Mouse (Mus musculus) heart, postnatal 25 days (tissue): ENCODE measurements around the gene Dthd1. TPM values are rescaled to one million over a fixed set of nuclear protein-coding genes. Genes with fewer than 3 reads are reported as not detected.

Source experiments
- DNase-seq: peaks from one replicate; pipeline ENCODE4 v3.0.0; 2022; ENCODE audit warnings: low spot score
- intact Hi-C: fragments of 180-260 bp; cut with DNase I; formaldehyde crosslinking; loops from one replicate; pipeline ENCODE4 v1.15.1; 2025
- total RNA-seq, 2 experiments: library from RNA; stranded (reverse); gene quantifications; 2 replicates each; pipeline ENCODE4 v1.2.3; 2021

The Dthd1 gene
- total RNA-seq, result not detected

- DNase-seq, result no peak
- intact Hi-C loops, result no loop called here
Observed at GRCm38 (mm10) chr5:62813402-62814071, at the start of gene Dthd1. TSS of gene Dthd1 (plus strand) at chr5:62813823.

- intact Hi-C loops, result no loop called here
- no peak for DNase-seq
Observed at GRCm38 (mm10) chr5:62764161-62764560, 49.5 kb upstream of the Dthd1 start.

DNA sequence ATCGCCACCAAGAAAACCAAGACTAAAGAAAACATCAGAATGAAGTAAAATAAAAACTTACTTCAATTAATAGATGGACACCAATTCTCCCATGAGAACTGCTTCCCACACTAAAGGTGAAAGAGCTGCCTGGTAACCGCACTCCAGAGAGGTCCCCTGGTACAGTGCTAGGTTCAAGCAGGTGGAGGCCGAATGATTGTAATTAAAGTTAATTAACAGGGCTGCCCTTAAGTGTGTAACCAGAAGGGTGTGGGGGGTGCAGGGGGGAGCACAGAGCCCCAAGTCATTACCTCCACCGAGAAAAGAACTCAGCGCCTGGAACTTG, 48.2 kb upstream of the Dthd1 start:
- intact Hi-C loops, result no loop called here
- no peak for DNase-seq

DNA sequence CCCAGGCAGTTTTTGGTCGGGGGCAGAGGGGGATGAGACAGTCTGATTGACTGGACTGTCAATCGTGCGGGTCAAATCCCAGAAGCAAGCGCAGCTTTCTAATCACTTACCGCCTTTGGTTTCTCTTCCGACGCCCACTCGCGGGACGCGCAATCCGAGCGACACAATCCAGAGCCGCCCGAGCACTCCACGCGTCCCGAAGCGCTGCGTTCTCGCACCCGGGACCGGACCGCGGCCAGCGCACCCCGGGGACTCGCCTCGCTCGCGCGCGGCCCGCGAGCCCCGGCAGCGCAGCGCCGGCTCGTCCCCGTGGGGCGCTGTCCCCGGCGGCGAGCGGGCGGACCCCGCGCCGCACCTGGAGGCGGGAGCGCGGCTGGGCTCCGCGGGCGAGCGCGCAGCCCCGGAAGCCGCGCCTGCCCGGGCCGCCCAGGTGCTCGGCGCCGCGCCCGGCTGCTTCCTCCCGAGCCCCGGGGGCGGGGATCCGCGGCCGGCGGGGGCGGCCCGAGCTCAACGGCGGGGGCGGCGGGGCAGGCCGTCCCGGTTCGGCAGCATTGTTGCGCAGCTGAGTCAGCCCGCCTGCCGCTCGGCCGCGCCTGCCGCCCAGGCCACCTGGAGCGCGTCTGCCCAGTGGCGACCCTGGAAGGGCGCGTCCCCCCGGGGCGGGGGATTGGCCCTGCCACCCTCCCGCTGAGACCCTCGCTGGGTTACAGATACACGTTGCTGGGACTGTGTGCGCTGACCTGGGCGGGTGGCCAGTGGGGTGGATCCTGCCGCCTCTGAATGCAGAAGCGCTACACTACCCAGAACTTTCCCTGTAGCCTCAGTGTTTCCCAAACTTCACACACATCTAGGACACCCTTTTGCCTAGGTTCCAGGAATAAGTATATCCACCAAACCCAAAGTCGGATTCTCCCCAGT, 47.6 kb upstream of the Dthd1 start, which contains the start of gene Arap2:
TSS of gene Arap2 (minus strand) at position 376 of the 918 bp plus-strand sequence.
- intact Hi-C loops, result no loop called here
- DNase-seq, result peak; percentile 52

DNA sequence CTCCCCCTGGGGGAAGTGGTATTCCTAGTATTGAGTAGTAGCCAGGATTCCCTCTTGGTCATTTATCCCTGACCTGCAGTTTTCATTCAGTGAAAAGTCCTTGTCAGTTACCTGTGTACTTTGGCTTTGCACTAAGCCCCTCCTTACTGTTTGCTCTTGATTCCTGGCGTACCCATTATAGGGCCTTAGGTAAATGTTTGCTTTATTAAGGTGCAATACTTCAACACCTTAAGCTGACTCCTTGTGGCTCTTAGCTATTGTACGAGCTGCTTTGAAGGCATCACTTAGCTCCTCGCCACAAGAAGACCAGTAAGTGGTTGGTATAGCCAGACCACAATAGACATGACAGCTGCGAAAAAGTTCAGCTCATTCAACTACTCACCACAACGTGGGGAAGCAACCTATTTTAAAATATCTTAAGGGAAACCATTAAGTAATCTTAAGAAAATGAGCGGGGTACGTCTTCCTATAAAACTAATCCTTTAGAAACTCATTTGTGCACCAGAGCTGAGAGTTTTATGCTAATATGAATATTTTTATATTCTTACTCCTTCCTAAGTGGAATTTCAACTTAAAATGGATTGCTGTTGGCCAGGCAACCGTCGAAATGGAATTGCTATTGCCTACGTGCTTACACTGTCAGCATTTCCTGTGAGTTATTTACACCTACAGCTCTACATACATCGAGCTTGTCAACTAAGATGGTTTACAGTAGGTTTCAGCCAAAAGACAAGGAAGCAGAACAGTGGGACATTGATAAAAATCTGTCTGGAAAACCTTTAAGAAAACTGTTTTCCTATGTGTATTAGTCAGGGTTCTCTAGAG, 41.6 kb upstream of the Dthd1 start:
- intact Hi-C loops, result no loop called here
- DNase-seq, result no peak

- intact Hi-C loops, result no loop called here
- DNase-seq, result no peak
Observed at GRCm38 (mm10) chr5:62777804-62778203, 35.8 kb upstream of the Dthd1 start.

DNA sequence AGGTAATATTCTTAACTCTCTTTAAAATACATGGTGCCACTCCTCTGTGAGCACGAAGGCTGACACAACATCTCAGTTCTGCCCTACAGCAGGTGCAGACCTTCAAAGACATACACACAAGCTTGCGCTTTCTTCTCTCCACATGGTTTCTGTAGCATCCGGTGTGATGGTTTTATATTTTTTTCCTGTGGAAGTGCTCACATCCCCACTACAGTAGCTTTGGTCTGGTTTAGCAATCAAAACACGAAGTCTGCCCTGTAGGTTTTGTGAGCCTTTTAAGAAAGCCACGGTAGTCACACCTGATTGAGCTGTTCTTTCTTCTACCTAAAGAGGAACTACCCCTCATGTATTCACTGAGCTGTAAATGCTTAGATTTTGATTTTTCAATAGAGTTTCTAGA, 34.9 kb upstream of the Dthd1 start:
- DNase-seq, result no peak

GRCm38 (mm10) chr5:62786809-62787208, 26.8 kb upstream of the Dthd1 start:
- intact Hi-C loops, result no loop called here
- no peak for DNase-seq

More for the DNA sequence above, 34.9 kb upstream of the Dthd1 start:
- intact Hi-C loops, result no loop called here

DNA sequence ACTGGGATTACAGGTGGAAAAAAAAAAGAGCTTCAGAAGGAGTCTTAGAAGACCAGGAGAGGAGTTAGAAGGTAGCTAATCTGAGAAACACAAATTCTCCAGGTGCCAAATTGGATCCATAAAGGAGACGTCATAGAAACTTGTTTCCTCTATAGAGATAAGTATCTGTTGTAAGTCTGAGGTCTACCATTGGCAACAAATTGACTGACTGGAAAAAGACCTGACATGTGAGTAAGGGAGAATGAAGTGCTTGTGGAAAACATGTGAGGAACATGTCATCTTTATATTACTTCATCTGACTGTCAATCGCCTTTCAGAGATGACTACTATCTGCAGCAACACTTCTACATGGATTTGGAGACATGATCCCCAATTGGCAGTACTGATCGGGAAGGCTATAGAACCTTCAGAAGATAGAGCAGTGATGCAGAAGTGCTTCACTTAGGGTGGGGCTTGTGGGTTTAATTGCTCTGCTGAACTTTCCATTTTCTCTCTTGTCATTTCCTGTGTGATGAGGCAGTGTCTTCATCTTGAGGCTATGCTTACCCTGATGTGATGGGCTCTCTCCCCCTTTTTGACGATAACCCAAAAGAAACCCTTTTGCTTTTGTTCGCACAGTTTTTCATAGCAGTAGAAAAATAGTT, 22.6 kb upstream of the Dthd1 start:
- intact Hi-C loops, result no loop called here
- DNase-seq, result no peak

DNA sequence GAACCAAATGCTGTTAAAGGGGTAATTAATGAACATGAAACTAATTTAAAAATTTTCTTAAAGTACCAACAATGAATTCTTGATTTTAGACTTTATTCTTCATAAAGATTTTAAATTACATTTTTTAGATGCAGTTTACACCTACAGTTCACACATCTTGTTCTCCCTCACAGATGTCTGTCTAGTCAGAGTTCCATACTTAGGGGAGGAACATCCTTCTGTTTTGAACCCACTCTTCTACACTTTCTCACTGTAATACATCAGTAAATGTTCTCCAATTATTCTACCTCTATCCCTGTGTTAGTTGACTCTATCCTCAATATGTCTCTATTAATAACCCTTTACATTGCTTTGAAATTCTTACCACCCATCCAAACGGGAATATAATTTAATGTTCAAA, 20.8 kb upstream of the Dthd1 start:
- intact Hi-C loops, result no loop called here
- DNase-seq, result no peak

DNA sequence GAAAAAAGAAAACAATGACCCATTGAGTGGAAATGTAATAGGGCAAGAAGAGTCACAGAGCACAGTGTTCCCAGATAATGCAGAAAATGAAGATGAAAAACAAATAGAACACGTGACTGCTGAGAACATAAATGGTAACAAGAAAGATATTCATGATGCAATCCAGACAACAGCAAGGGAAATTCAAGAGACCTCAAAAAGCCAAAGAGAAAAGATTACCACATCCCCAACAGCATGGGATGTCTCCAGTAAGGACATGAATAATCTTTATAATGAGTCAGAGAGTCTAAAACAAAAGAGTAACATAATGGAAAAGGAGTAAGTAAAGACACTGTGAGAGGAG, 420 bp downstream of the Dthd1 start:
- intact Hi-C loops, result no loop called here
- DNase-seq, result no peak

DNA sequence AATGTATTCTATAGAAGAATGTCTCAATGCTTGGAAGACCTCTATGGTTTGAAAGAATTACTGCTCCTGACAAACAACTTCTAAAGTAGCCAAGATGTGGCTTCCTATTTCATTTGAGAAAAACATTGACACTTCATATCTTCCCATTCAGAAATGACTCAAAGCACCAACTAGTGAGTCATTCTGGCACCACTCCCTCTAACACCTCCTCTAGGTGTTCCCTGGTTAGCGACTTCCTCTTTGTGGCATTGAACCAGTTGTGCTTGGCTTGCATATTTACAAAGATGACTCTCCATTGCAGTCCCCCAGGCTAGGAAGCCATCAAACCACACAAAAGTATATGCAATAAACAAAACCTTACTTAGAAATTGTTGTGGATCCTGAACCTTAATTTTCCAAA, 2.1 kb downstream of the Dthd1 start:
- no peak for DNase-seq
- intact Hi-C loops, result no loop called here

DNA sequence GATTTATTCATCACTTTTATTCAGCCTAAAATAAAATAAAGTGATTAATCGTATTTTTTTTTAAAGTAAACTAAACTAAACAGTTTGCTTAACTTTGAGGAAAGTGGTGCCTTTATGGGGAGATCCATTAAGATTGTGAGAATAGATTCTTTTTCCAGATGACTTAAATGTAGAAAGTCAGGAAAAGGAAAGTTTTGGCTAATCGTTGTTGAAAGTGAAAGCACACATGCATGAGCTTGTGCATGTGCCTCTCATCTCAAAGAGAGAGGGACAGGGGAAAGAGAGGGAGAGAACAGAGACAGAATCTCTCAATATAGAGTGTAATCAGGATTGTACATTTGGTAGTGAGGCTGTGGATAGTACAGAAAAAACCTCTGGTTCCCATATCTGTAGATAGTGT, 5.9 kb downstream of the Dthd1 start:
- no peak for DNase-seq
- intact Hi-C loops, result no loop called here

- DNase-seq, result no peak
- intact Hi-C loops, result no loop called here
Observed at GRCm38 (mm10) chr5:62820363-62821271, 7.0 kb downstream of the Dthd1 start.

DNA sequence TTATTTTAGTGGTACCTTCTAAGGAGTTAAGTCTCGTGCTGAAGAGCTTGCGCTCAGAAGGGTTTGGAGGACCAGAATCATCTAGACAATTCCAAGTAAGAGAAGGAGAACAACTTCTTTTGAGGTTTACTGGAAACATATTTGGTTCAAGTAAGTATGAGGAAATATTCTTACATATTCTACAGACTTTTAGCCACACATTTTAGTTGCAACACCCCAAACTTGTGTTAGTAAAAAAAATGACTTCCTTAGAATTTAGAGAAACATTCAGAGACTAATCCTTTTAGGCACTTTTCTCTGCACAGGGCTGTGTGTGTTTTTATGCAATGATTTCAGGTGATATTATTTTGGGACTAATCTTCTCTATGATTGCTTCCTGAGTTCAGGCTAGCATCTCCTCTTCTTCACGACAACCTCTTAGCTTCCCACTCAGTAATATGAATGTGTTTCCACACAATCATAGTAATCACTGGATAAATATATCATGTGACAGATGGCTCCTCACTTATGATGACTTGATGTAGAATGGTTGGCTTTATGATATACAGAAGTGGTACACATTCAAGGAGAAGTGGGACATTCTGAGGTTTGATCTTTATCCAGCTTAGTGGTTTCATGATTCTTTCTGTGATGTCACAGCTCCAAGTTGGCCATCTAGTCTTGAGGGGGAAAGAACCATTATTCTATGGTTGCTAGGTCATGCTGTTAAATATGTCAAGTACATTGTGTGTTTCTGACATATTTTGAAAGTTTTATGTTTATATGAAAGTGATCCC, 29.5 kb downstream of the Dthd1 start:
- intact Hi-C loops, result no loop called here
- DNase-seq, result no peak

GRCm38 (mm10) chr5:62846571-62847131, 33.0 kb downstream of the Dthd1 start:
- DNase-seq, result no peak
- intact Hi-C loops, result no loop called here

DNA sequence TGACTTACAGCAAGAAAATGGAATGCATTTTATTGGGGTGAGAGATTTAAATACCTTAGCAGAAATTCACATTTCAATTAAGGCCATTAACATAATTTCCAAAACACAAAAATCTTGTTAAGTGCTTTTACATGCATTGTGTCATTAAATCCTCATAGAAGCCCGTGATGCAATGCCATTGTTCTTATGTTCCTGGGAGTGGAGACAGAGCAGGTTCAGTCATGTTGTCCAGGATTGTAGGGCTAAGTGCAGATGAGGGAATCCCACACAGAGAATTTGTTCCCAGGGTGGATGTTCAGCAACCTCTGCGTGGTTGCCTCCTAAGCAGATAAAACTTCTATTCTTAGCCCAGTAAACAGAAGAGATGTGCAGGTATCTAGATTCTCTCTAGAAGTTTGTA, 37.7 kb downstream of the Dthd1 start:
- no peak for DNase-seq
- intact Hi-C loops, result no loop called here

- intact Hi-C loops, result no loop called here
- DNase-seq, result no peak
Observed at GRCm38 (mm10) chr5:62854361-62854844, 40.8 kb downstream of the Dthd1 start.
